Mouse (Mus musculus) heart, postnatal 4 days (tissue): ENCODE data around the gene Rnf26. TPM values are rescaled to one million over a fixed set of nuclear protein-coding genes. Genes with fewer than 3 reads are reported as not detected.

Source experiments
- DNase-seq: peaks from one replicate; pipeline ENCODE4 v3.0.0; 2021
- total RNA-seq, 2 experiments: library from RNA; stranded (reverse); gene quantifications; 2 replicates each; pipeline ENCODE4 v1.2.3; 2021

Rnf26 gene
- total RNA-seq, 2 experiments from 2014 or later = 22.3 to 24.7 TPM

DNA sequence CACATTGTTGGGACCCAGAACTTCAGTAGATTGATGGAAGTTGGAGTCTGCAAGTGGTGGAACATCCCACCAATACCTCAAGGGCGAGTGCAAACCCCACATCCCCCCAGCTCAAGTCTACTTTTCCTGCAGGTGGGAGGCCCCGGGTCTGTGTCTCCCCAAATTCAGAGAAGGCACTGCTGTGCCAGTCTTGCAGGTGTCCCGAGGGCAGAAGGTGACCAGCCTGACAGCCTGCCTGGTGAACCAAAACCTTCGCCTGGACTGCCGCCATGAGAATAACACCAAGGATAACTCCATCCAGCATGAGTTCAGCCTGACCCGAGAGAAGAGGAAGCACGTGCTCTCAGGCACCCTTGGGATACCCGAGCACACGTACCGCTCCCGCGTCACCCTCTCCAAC lies 66.9 kb downstream of the Rnf26 start:
- no peak for DNase-seq

DNA sequence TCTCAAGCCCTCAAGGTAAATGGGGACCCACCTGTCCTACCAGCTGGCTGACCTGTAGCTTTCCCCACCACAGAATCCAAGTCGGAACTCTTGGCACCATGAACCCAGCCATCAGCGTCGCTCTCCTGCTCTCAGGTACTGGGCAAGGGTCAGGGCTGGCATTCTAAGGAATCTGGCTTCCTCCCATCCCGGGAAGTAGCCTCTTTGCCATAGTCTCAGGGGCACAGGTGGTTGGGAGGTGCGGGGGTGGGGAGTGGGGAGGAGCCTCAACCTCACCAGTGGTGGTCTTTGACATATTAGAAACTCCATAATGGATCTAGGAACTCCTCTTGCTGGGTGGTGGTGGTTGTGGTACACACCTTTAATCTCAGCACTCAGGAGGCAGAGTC lies 67.4 kb downstream of the Rnf26 start:
- DNase-seq = no peak

Other genes with a start within 250 kb of the Rnf26 start
- gene Thy1, start 70.1 kb downstream of the Rnf26 start, total RNA-seq = 10 to 100 TPM; 16.2 to 18.8 TPM
- gene Usp2, start 46.5 kb downstream of the Rnf26 start, total RNA-seq = 10 to 100 TPM; 72.6 to 79.0 TPM
- not detected for gene Mfrp, start 11.8 kb downstream of the Rnf26 start, total RNA-seq
- 1 to 10 TPM; 8.5 to 9.7 TPM for gene C1qtnf5, start 6.3 kb downstream of the Rnf26 start, total RNA-seq
- not detected for gene Gm49380, start within 50 bp of the Rnf26 start, total RNA-seq
- 100 to 1,000 TPM; 204 to 213 TPM for gene Mcam, start 21.0 kb upstream of the Rnf26 start, total RNA-seq
- 10 to 100 TPM; 28.5 to 28.8 TPM for gene Cbl, start 120.5 kb upstream of the Rnf26 start, total RNA-seq
- gene Ccdc153, start 127.2 kb upstream of the Rnf26 start, total RNA-seq = not detected
- gene Pdzd3, start 138.0 kb upstream of the Rnf26 start, total RNA-seq = 1 to 10 TPM in 1 of 2 experiments, under 1 TPM in 1; 0.92 to 1.0 TPM
- gene Nlrx1, start 155.1 kb upstream of the Rnf26 start, total RNA-seq = 10 to 100 TPM; 13.8 to 15.3 TPM
- gene Abcg4, start 175.1 kb upstream of the Rnf26 start, total RNA-seq = 1 to 10 TPM; 1.2 to 1.5 TPM
- gene Hinfp, start 192.2 kb upstream of the Rnf26 start, total RNA-seq = 10 to 100 TPM; 15.4 to 16.3 TPM
- gene C2cd2l, start 206.8 kb upstream of the Rnf26 start, total RNA-seq = 10 to 100 TPM; 16.3 to 16.5 TPM
- 10 to 100 TPM; 24.1 to 25.0 TPM for gene Dpagt1, start 212.5 kb upstream of the Rnf26 start, total RNA-seq
- gene H2afx, start 221.2 kb upstream of the Rnf26 start, total RNA-seq = 100 to 1,000 TPM; 157 to 164 TPM
- 10 to 100 TPM; 54.0 to 60.6 TPM for gene Hmbs, start 230.7 kb upstream of the Rnf26 start, total RNA-seq
- gene Vps11, start 248.2 kb upstream of the Rnf26 start, total RNA-seq = 10 to 100 TPM; 20.9 to 21.6 TPM